Mouse (Mus musculus) neural tube, embryonic 11.5 days (tissue): ENCODE data around the gene Scube2. TPM values are rescaled to one million over a fixed set of nuclear protein-coding genes. Genes with fewer than 3 reads are reported as not detected.

ENCODE experiments used
- ATAC-seq: fragments of 200-750 bp; cut with Nextera tagmentation; 2 replicates; pipeline ENCODE4 v1.8.0; 2017; ENCODE audit warnings: moderate number of reproducible peaks, mild to moderate bottlenecking, moderate TSS enrichment, moderate library complexity; ENCODE audit not compliant: insufficient read depth, low FRiP score, low TSS enrichment
- DNase-seq: peaks from one replicate; pipeline ENCODE4 v3.0.0-alpha.2; 2015; ENCODE audit warnings: low spot score
- H3K27ac ChIP-seq: fragments of 300-500 bp; sonication (generic); 2 replicates; pipeline ENCODE4 v1.5.1; 2014; ENCODE audit warnings: low read depth, mild to moderate bottlenecking, low read length
- H3K27me3 ChIP-seq: fragments of 300-500 bp; sonication (generic); 2 replicates; pipeline ENCODE4 v1.6.1; 2014; ENCODE audit warnings: mild to moderate bottlenecking, low read length, mixed read lengths; ENCODE audit not compliant: control insufficient read depth, insufficient read depth
- H3K36me3 ChIP-seq: fragments of 300-500 bp; sonication (generic); 2 replicates; pipeline ENCODE4 v1.6.1; 2014; ENCODE audit warnings: mild to moderate bottlenecking, low read length, moderate library complexity, mixed read lengths; ENCODE audit not compliant: control insufficient read depth, insufficient read depth
- H3K4me1 ChIP-seq: fragments of 300-500 bp; sonication (generic); 2 replicates; pipeline ENCODE4 v1.6.1; 2014; ENCODE audit warnings: low read length, mixed read lengths; ENCODE audit not compliant: control insufficient read depth, insufficient read depth
- H3K4me2 ChIP-seq: fragments of 300-500 bp; sonication (generic); 2 replicates; pipeline ENCODE4 v1.6.1; 2014; ENCODE audit warnings: low read depth, mild to moderate bottlenecking, moderate library complexity
- H3K4me3 ChIP-seq: fragments of 300-500 bp; sonication (generic); 2 replicates; pipeline ENCODE4 v1.5.1; 2014; ENCODE audit warnings: low read depth, low read length
- H3K9ac ChIP-seq: fragments of 300-500 bp; sonication (generic); 2 replicates; pipeline ENCODE4 v1.6.1; 2014; ENCODE audit warnings: mild to moderate bottlenecking, low read length
- H3K9me3 ChIP-seq: fragments of 300-500 bp; sonication (generic); 2 replicates; pipeline ENCODE4 v1.6.1; 2016; ENCODE audit warnings: low read length; ENCODE audit not compliant: control insufficient read depth
- WGBS: fragments of 180-500 bp; shearing (Covaris S2); extraction: QIAGEN DNeasy Blood & Tissue Kit; methylation state at CpG from one replicate; pipeline ENCODE4 v1.1.7; 2014; 5-methylcytosine and 5-hydroxymethylcytosine counted together
- polyA plus RNA-seq: library from polyadenylated mRNA; unstranded; fragments of >200 nt; fragmentation: Nextera tagmentation; extraction: Ambion mirVana; gene quantifications from 2 replicates; pipeline ENCODE4 v1.2.1, GENCODE M21; 2014

Scube2 gene
- polyA plus RNA-seq, 1 experiment from 2014 or later, result 19.4 TPM

DNA sequence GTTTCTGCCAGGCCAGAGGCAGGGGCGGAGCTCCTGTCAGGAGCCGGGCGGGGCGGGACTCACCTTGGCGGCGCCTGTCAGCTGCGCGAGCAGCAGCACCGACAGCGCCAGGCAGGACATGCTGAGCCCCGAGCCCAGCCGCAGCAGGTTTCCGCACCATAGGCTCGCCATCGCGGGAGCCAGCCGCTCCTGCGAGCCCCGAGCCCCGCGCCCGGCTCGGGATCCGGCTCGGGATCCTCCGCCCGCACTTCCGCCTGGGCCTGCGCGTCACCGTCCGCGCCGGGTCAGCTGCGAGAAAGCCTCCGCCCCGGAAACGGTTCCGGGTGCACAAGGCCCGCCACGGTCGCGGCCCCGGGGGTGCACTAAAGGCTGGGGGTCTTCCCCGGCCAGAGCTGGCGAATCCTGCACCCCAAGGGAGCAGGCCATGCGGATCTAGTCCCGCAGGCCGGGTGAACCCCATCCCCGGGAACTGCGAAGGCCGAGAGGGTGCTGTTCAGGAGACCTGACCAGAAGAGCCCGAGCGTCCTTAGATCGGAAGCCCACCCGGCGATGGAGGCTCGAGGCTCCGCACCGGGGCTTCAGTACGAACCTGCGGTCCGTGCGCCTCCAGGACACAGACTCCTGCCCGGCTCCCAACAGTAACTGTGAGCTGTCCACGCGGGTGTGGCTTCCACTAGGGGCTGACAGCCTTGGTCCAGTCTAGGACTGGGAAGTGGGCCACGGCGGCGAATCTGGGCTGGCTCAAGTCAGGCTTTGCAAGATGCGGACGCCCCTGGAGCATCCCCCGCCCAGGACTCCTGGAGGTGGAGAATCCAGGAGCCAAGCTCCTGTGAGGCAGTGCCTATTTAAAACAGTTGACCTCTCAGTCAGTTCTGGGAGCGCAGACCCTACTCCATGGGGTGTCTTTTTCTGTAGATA is 113.2 kb downstream of the Scube2 start, which contains the start of gene Tmem9b:
TSS of gene Tmem9b (minus strand) at position 868 of the 918 bp plus-strand sequence.
- Histone ChIP-seq H3K4me1 (no peaks in the 10 kb centered on the region), H3K4me2 (peak within 1 kb of the TSS; percentile 92), H3K9ac (peak within 1 kb of the TSS; percentile 92), H3K4me3 (peak within 1 kb of the TSS; percentile 85), H3K9me3 (no peaks in the 10 kb centered on the region), H3K27me3 (no peaks in the 10 kb centered on the region), H3K27ac (peak within 1 kb of the TSS; percentile 60), H3K36me3 (no peaks in the 10 kb centered on the region)
- DNase-seq, result peak; percentile 84
- WGBS, result under 1% methylated on average over 63 of the region's 74 CpGs
- ATAC-seq, result peak; percentile 88

- DNase-seq (peak; percentile 14), ATAC-seq (no peak; the same call in 1 of the 2 replicates)
- 4% methylated on average over 13 of the region's 13 CpGs for WGBS
- Histone ChIP-seq H3K27ac (peak overlapping the region; percentile 60; the same call in 1 of the 2 replicates), H3K4me3 (peak overlapping the region; percentile 85), H3K4me2 (peak overlapping the region; percentile 92), H3K27me3 (no peaks in the 10 kb centered on the region), H3K9me3 (no peaks in the 10 kb centered on the region), H3K4me1 (no peaks in the 10 kb centered on the region), H3K9ac (peak overlapping the region; percentile 92), H3K36me3 (no peaks in the 10 kb centered on the region)
Measured at GRCm38 (mm10) chr7:109751427-109752007, 114.0 kb downstream of the Scube2 start.

Other genes with a start within 250 kb of the Scube2 start
- gene St5, start 162.1 kb downstream of the Scube2 start, polyA plus RNA-seq, result 56.6 and 61.4 TPM in 2 replicates
- 18.8 and 20.2 TPM in 2 replicates for gene Akip1, start 162.0 kb downstream of the Scube2 start, polyA plus RNA-seq
- 0.41 TPM in 1 of 2 replicates, not detected in the other for gene BC051019, start 141.8 kb downstream of the Scube2 start, polyA plus RNA-seq
- gene Ascl3, start 134.0 kb downstream of the Scube2 start, polyA plus RNA-seq, result not detected in 2 replicates
- 60.0 and 62.5 TPM in 2 replicates for gene Tmem9b, start 112.8 kb downstream of the Scube2 start, polyA plus RNA-seq
- 0.95 and 2.3 TPM in 2 replicates for gene Nrip3, start 83.7 kb downstream of the Scube2 start, polyA plus RNA-seq
- 56.7 TPM in 2 replicates for gene Dennd5a, start 94.8 kb upstream of the Scube2 start, polyA plus RNA-seq
- gene Tmem41b, start 121.2 kb upstream of the Scube2 start, polyA plus RNA-seq, result 78.8 and 79.1 TPM in 2 replicates
- gene Ipo7, start 152.6 kb upstream of the Scube2 start, polyA plus RNA-seq, result 30.7 and 36.3 TPM in 2 replicates
- 29.3 and 30.2 TPM in 2 replicates for gene Zfp143, start 195.5 kb upstream of the Scube2 start, polyA plus RNA-seq